Mouse (Mus musculus) embryonic stem cell, embryonic (primary cell): ENCODE results near the gene Mamdc4.

Experiments
- CTCF ChIA-PET, 4 experiments: fragments of 300-600 bp in 2 of 4; fragments of 350-600 bp in 2 of 4; sonication (Branson Sonifier 250); formaldehyde crosslinking; loops; one replicate each; lab custom pipeline; 2022; ENCODE audit warnings: inconsistent platforms in 2 of 4; lab: Charles Lee
- POLR2A ChIA-PET, 4 experiments: fragments of 300-600 bp in 2 of 4; fragments of 350-600 bp in 2 of 4; sonication (Branson Sonifier 250); formaldehyde crosslinking; loops; one replicate each; lab custom pipeline; 2022; ENCODE audit warnings: antibody characterized with exemption in 4 of 4, inconsistent platforms in 1 of 4; lab: Charles Lee

Gene Mamdc4

GRCm38 (mm10) chr2:25558774-25559173 is 15.9 kb downstream of the Mamdc4 start:
- ChIA-PET POLR2A (interaction anchor here in 3 of 4 experiments (1.0 to 3.9 kb wide), 10 partner anchors 11 to 132 kb away, joined by 3 to 65 read pairs (median 12); partner anchors contain the start of genes Mamdc4 (in 2 of the 3), Phpt1 (in 2 of the 3), Traf2 (in 2 of the 3) and Ajm1 (in 1 of the 3)), CTCF (no interaction called here)

- ChIA-PET POLR2A (interaction anchor here (0.6 to 3.9 kb wide), 41 partner anchors 8 to 623 kb away, joined by 3 to 65 read pairs (median 4); partner anchors contain the start of genes Mamdc4 (in 4 of the 4), Traf2 (in 4 of the 4), Phpt1 (in 3 of the 4) and Ajm1 (in 2 of the 4)), CTCF (interaction anchor here in 3 of 4 experiments (0.6 to 2.3 kb wide), 14 partner anchors 9 to 279 kb away, joined by 3 to 23 read pairs (median 4); partner anchors contain the start of genes Traf2 (in 3 of the 3), Ajm1 (in 2 of the 3) and Tmem141 (in 2 of the 3))
These were observed 16.7 kb downstream of the Mamdc4 start for GRCm38 (mm10) chr2:25557964-25558360.

DNA sequence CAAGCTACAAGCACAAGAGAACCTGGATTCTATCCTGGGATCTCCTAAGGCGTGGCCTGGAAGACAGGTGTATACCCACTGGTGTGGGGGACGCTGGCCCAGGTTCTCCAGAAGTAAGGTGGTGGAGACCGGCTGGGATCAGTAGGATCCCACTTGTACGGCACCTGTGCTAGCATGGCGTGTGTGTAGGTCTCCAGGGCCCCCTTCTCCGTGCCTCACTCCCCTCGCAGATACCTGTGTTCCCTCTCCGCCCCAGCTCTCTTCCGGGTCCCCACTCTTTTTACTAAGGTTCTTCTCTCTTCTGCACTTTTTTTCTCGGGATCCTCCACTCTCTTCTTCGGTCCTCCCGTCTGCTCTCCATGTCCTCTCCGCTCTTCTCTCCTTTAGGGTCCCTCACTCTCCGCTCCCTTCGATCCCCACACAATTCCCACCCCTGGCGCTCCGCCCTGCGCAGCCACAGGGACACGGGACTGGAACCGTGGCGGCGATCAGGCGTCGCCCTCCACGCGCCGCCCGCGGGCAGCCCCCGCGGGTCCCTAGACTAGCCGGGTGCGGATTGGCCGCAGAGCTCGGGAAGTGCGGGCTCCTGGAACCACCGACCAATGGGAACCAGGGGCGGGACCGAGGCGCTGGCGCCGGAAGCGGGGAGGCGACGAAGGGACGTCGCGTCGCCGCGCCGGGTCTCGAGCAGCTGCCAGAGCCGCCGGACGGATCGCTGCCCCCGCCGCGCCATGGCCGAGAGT is 17.3 kb downstream of the Mamdc4 start, which contains the start of gene Edf1:
Gene Edf1 (plus strand): TSS at position 627 of the 743 bp plus-strand sequence.
- ChIA-PET CTCF (interaction anchor here (0.5 to 2.3 kb wide), 20 partner anchors 8 to 1870 kb away, joined by 3 to 23 read pairs (median 4); partner anchors contain the start of genes Traf2 (in 3 of the 4), Ajm1 (in 2 of the 4), Tmem141 (in 2 of the 4) and Dpp7 (in 1 of the 4)), POLR2A (interaction anchor here (0.6 to 3.9 kb wide), 48 partner anchors 9 to 951 kb away, joined by 3 to 65 read pairs (median 4); partner anchors contain the start of genes Mamdc4 (in 4 of the 4), Traf2 (in 4 of the 4), Phpt1 (in 3 of the 4) and Ajm1 (in 2 of the 4))

DNA sequence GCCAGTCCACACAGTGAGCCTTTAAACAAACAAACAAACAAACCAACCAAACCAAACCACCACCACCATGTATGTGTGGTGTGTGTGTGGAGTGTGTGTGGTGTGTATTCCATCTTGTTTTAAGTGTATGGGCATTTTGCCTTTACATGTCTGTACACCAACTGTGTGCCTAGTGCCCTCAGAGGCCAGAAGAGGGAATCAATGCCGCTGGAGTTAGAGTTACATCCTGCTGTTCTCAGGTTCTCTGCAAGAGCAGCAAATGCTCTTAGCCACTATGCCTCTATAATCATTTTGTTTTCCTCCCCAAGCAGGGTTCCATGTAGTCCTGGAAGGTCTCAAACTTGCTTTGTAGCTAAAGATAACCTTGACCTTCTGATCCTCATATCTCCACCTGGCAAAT is 18.3 kb downstream of the Mamdc4 start:
- CTCF ChIA-PET = interaction anchor here in 3 of 4 experiments (0.9 to 2.3 kb wide), 6 partner anchors 9 to 200 kb away, joined by 3 to 23 read pairs (median 8); partner anchors contain the start of genes Ajm1 (in 2 of the 3), Dpp7 (in 1 of the 3) and Traf2 (in 1 of the 3)

GRCm38 (mm10) chr2:25555479-25555878 is 19.2 kb downstream of the Mamdc4 start:
- ChIA-PET CTCF (interaction anchor here (0.5 to 2.2 kb wide), 13 partner anchors 9 to 1198 kb away, joined by 3 to 12 read pairs (median 4); partner anchors contain the start of genes Ajm1 (in 2 of the 4), Mamdc4 (in 1 of the 4), Phpt1 (in 1 of the 4) and Sapcd2 (in 1 of the 4)), POLR2A (interaction anchor here (0.5 to 3.4 kb wide), 9 partner anchors 8 to 151 kb away, joined by 3 to 21 read pairs (median 4); partner anchors contain the start of genes Traf2 (in 3 of the 4), Phpt1 (in 2 of the 4), Bmyc (in 1 of the 4) and Mamdc4 (in 1 of the 4))

More for the DNA sequence above, 18.3 kb downstream of the Mamdc4 start:
- POLR2A ChIA-PET = interaction anchor here (0.6 to 3.9 kb wide), 15 partner anchors 8 to 621 kb away, joined by 3 to 65 read pairs (median 9); partner anchors contain the start of genes Traf2 (in 4 of the 4), Mamdc4 (in 2 of the 4), Phpt1 (in 2 of the 4) and Ajm1 (in 1 of the 4)

DNA sequence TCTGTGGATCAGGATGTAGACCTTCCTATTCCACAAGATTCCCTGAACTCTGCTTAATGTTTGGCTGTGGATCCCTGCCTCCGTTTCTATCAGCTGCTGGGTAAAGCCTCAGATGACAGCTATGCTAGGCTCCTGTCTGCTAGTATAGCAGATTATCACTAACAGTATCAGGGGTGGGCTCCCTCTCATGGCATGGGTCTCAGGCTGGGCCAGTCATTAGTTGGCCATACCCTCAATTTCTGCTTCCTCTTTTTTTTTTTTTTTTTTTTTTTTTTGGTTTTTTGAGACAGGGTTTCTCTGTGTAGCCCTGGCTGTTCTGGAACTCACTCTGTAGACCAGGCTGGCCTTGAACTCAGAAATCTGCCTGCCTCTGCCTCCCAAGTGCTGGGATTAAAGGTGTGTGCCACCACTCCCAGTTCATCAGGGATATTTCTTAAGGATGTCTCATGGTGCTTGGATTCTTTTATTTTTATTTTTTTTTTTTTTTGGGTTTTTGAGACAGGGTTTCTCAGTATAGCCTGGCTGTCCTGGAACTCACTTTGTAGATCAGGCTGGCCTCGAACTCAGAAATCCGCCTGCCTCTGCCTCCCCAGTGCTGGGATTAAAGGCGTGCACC is 21.4 kb downstream of the Mamdc4 start:
- ChIA-PET CTCF (interaction anchor here in 1 of 4 experiments (0.7 kb wide), 1 partner anchor 14 kb away, joined by 6 read pairs; no protein-coding TSS in a partner anchor), POLR2A (interaction anchor here in 2 of 4 experiments (0.7 to 1.0 kb wide), 3 partner anchors 16 to 87 kb away, joined by 3 to 8 read pairs (median 6); no protein-coding TSS in a partner anchor)

GRCm38 (mm10) chr2:25551186-25551585 is 23.5 kb downstream of the Mamdc4 start:
- POLR2A ChIA-PET = interaction anchor here in 2 of 4 experiments (0.6 kb wide), 2 partner anchors 83 to 185 kb away, joined by 4 to 5 read pairs; partner anchors contain the start of gene Uap1l1 (in 1 of the 2)
- CTCF ChIA-PET = interaction anchor here in 1 of 4 experiments (0.7 to 1.1 kb wide), 3 partner anchors 15 to 122 kb away, joined by 3 to 5 read pairs (median 3); partner anchors contain the start of gene Abca2

- ChIA-PET CTCF (interaction anchor here in 2 of 4 experiments (0.8 to 3.7 kb wide), 4 partner anchors 8 to 32 kb away, joined by 3 to 23 read pairs (median 4); partner anchors contain the start of genes Edf1 (in 2 of the 2) and Ajm1 (in 1 of the 2)), POLR2A (interaction anchor here in 3 of 4 experiments (0.9 to 3.4 kb wide), 8 partner anchors 8 to 123 kb away, joined by 3 to 65 read pairs (median 6); partner anchors contain the start of gene Edf1 (in 3 of the 3))
These were observed 25.3 kb downstream of the Mamdc4 start for GRCm38 (mm10) chr2:25549021-25549991.

DNA sequence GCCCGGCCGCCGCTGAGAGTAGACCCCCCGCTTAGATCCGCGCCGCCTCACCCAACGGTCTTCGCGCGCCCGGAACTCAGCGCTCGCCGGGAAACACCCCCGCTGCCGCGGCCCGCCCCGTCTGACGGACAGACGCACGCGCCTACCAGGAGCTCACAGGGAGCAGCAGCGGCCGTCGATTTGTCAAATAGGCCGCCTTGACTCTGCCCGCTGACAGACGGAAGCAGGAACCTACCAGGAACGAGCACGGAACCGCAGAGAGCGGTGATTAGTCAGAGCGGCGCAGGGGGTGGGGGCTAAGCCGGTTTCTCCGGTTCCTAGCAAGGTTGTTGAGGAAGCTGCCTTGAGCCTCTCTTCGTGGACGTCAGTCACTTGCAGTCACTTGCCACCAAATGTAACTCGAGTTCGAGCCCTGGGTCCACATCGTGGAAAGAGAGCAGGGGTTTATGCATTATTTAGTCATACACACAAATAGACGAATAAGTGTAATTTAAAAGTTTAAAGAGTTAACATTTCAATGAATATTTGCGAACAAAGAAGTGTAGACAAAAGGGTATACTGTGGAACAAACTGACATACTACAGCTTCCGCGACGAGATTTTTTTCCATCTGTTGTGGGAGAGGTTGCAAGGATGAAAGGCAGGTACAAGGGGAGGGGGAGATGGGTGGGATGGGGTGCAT is 27.7 kb downstream of the Mamdc4 start, which contains the start of gene Traf2:
Gene Traf2 (minus strand): TSS at position 130 of the 681 bp plus-strand sequence.
- ChIA-PET POLR2A (interaction anchor here (0.6 to 3.4 kb wide), 64 partner anchors 8 to 957 kb away, joined by 3 to 65 read pairs (median 4); partner anchors contain the start of genes Edf1 (in 4 of the 4), Ajm1 (in 2 of the 4), Abca2 (in 1 of the 4) and Arrdc1 (in 1 of the 4)), CTCF (interaction anchor here (0.6 to 3.7 kb wide), 25 partner anchors 8 to 728 kb away, joined by 3 to 23 read pairs (median 3); partner anchors contain the start of genes Ajm1 (in 3 of the 4), Edf1 (in 3 of the 4), Abca2 (in 1 of the 4) and Anapc2 (in 1 of the 4))

DNA sequence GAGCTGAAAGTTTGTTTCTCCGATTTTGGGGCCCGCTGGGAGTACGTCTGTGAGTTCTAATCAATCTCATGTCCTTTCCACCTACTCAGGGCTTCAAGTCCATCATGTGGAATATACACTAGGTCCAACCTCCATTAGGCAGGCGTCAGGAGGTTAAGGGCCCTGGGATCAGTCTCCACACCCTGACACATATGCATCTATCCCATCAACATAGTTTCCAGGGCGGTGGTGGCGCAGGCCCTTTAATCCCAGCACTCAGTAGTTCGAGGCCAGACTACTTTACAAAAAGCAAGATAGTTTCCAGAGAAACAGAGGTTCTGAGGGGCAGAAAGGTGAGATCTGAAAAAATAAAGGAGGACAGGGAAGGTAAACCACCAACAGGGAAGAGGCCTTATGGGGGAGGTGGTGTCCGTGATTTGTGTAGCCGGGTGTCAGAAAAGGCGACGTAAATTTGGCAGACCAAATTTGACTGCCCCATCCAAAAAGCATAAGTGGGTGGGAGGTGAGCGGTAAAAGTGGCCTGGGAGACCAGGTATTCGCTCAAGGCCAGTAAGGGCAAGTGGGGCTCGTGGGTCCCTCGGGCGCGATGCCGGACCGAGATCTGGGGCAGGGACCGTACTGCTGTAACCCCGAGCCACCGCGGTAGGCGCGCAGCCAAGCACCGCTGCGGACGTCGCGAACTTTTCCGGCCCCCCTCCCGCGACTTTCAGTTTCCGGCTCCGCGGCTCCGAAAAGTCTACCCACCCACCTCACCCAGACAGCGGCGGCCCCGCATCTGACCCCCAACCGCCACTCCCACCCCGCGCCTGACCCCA is 28.4 kb downstream of the Mamdc4 start:
- ChIA-PET POLR2A (interaction anchor here (0.6 to 3.4 kb wide), 52 partner anchors 9 to 958 kb away, joined by 3 to 65 read pairs (median 4); partner anchors contain the start of genes Edf1 (in 3 of the 4), Ajm1 (in 2 of the 4), Arrdc1 (in 1 of the 4) and C8g (in 1 of the 4)), CTCF (interaction anchor here (0.7 to 3.7 kb wide), 19 partner anchors 8 to 729 kb away, joined by 3 to 23 read pairs (median 3); partner anchors contain the start of genes Ajm1 (in 3 of the 4), Edf1 (in 2 of the 4), Abca2 (in 1 of the 4) and Anapc2 (in 1 of the 4))

DNA sequence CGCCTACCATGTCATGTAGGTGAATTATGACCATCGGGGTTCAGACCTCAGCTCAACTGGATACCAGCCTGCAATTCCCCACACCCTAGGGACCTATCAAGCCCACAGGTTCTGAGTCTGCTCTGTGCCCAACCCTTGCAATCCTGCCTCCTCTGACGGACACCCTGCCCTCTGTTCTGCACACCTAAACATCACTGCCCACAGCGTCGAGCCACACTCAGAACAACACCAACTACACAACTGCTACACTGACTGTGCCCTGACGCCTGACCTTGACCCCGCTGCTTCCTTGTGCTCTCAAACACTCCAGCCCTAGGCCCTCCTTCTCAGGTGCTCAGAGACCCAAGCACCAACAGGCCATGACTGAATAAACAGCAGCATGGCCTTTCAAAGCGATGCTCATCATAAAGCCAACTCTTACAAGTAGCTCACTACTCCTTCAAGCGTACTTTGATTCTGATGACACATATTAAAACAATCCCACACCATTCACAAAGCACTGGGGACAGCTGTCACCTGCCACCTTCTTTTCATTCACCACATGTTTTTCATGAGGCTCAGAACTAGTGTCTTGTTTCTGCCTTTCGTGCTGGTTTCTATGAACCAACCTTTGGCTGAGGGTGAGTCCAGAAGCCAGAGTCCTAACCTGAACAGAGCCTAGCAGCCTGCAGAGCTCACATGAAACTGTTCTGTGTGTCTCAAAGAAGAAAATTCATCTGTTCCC is 32.8 kb downstream of the Mamdc4 start:
- POLR2A ChIA-PET = interaction anchor here in 3 of 4 experiments (0.7 to 1.2 kb wide), 3 partner anchors 13 to 318 kb away, joined by 3 read pairs; partner anchors contain the start of gene Tubb4b (in 1 of the 3)
- CTCF ChIA-PET = interaction anchor here in 1 of 4 experiments (1.3 kb wide), 1 partner anchor 31 kb away, joined by 3 read pairs; no protein-coding TSS in a partner anchor

- POLR2A ChIA-PET = interaction anchor here in 3 of 4 experiments (0.6 to 1.1 kb wide), 5 partner anchors 17 to 371 kb away, joined by 3 to 9 read pairs (median 4); partner anchors contain the start of gene Edf1 (in 1 of the 3)
- CTCF ChIA-PET = interaction anchor here in 1 of 4 experiments (0.6 kb wide), 1 partner anchor 361 kb away, joined by 5 read pairs; no protein-coding TSS in a partner anchor
These were observed 34.1 kb downstream of the Mamdc4 start for GRCm38 (mm10) chr2:25540541-25540948.

DNA sequence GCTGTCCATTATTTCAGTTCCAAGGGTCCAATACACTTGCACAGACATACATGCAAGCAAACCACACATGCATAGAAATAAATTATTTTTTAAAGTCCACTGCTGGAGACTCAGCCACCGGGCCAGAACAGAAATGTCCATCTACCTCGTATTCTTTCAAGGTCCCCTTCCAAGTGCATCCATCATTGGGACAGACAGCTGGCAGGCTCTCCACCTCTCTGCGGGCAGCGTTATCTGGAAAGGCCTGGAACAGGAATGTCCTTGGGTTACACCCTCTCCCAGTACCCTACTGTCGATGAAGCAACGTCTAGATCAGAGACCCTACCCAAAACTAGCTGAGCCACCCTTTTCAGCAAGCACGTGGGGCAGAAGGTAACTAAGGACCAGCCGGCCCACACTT is 38.1 kb downstream of the Mamdc4 start:
- ChIA-PET POLR2A (interaction anchor here in 2 of 4 experiments (1.3 to 2.8 kb wide), 5 partner anchors 10 to 45 kb away, joined by 3 to 10 read pairs (median 4); partner anchors contain the start of genes Traf2 (in 2 of the 2) and Ajm1 (in 1 of the 2)), CTCF (interaction anchor here in 2 of 4 experiments (0.7 to 1.1 kb wide), 2 partner anchors 14 to 42 kb away, joined by 3 read pairs; no protein-coding TSS in a partner anchor)
